Mouse (Mus musculus): ENCODE measurements around the gene Tssk6. TPM values are rescaled to one million over a fixed set of nuclear protein-coding genes. Genes with fewer than 3 reads are reported as not detected.
"Not testable (repeated sequence)": the region's sequence is repeated elsewhere in the genome, so short reads cannot be mapped to it uniquely, and the experiment has no call there.

Gene Tssk6
- total RNA-seq, 2 experiments from 2014 or later, result 0.64 TPM; not detected in 1

DNA sequence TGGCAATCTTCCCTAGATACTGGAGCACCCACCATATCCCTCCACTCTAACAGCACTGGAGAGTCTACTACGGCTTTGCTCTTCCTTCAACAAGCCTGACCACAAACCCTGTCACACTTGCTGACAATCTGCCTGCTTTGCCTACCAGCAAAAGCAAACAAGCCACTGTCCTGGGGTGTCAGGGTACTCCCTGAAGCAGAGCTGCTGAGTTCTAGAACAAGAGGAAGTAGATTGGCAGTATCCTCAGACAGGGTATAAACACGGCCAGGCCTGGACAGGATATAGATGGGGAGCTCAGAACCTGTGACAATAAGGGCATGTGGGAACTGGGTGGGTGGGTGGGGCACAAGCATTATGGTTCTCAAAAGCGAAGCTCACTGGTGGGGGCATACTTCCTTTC lies 35.5 kb downstream of the Tssk6 start:
- no peak overlapping the region for H3K4me3 ChIP-seq
- DNase-seq (ENCODE audit: low spot score in 2 of 2), result no peak
- H3K27ac ChIP-seq, result 0 out of 2 replicates have a peak overlapping the region, but pooled peaks have one; percentile 19
- TF ChIP-seq CTCF (conservative IDR thresholded peaks at IDR 0.05), result no peak

DNA sequence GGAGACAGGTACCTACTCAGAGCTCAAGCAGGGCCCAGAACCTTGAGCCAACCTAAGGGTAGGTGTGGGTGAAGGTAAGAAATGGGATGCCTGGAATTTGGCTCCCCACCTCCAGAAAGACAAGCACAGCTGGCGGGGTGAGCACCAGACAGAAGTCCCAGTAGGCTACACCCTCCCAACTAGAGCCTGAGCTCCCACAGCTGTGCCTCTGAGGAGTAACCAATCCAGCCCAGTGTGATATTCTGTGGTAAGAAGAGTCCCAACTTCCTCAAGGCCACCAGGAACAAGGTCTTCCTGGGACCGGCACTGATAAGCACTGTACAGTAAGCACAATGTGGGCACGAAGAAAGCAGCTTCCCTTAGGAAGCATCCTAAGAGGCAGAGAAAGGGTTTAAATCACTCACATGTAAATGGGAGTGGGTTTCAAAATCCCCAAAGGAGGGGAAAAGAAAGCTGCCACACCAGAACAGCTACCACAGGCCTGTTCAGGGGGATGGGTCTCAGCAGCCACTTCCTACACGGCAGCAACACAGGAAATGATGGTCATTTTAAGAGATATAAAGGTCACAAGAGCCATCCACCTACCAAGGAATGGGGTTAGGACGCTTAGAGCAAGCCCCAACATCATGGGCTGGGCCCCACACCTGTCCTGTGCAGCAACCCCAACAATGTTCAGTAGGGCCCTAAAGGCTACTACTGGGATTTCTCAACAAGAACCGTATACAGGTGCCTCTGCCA lies 36.4 kb downstream of the Tssk6 start:
- TF ChIP-seq CTCF (conservative IDR thresholded peaks at IDR 0.05), result no peak
- no peak overlapping the region for H3K4me3 ChIP-seq
- DNase-seq (ENCODE audit: low spot score in 2 of 2), result no peak
- peak overlapping the region; percentile 5; the same call in 1 of the 2 replicates for H3K27ac ChIP-seq

DNA sequence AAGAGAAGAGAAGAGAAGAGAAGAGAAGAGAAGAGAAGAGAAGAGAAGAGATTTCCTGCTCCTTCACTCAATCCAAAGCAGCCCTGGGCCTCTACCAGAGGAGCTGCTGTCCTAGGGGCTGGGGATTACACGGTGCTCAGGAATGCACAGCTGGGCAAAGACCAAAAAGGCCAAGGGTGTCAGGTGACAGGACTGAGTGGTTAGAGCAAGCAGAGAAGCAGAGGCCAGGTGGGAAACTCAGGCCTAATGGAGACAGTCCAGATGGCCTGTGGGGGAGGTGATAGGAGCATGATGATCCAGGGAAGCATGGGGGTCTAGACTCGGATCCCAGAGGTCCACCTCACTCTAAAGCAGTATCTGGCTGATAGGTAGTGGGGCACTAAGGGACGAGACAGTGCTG lies 37.6 kb downstream of the Tssk6 start:
- no peak for TF ChIP-seq CTCF (conservative IDR thresholded peaks at IDR 0.05)
- Histone ChIP-seq H3K27ac (no peak overlapping the region), H3K4me3 (no peak overlapping the region)
- no peak for DNase-seq (ENCODE audit: low spot score in 2 of 2)

DNA sequence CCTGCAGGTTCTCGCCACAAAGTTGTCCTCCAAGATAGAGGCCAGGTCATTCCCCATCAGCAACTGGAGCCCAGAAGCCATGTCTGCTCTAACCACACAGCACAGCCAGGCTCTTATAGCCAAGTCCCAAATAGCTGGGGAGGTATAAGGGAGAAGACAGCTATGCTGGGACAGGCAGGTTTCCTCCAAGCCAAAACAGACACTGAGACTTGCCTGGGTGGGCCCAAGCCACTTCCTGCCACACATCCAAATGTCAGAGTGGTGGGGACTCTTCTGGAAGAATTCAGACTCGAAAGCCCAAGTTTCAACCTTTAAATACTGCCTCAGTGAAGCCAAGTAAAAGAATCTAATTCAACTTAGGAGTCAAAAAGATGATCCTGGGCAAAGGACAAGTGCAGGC lies 38.4 kb downstream of the Tssk6 start:
- TF ChIP-seq CTCF (conservative IDR thresholded peaks at IDR 0.05), result no peak
- DNase-seq (ENCODE audit: low spot score in 2 of 2), result no peak
- Histone ChIP-seq H3K27ac (no peak overlapping the region), H3K4me3 (no peak overlapping the region)

DNA sequence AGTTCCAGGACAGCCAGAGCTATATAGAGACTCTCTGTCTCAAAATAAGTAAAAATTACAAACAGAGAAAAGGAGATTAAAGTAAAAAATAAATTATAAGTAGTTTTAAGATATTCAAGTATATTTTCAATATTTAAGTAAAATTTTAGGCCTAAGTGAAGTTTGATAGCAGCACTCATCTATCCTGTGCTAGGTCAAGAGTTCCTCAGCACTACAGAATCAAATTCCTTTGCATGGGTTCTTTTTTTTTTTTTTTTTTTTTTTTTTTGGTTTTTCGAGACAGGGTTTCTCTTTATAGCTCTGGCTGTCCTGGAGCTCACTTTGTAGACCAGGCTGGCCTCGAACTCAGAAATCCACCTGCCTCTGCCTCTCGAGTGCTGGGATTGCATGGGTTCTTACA lies 40.5 kb downstream of the Tssk6 start:
- not testable (repeated sequence) for DNase-seq (ENCODE audit: low spot score in 2 of 2); H3K27ac ChIP-seq; H3K4me3 ChIP-seq

DNA sequence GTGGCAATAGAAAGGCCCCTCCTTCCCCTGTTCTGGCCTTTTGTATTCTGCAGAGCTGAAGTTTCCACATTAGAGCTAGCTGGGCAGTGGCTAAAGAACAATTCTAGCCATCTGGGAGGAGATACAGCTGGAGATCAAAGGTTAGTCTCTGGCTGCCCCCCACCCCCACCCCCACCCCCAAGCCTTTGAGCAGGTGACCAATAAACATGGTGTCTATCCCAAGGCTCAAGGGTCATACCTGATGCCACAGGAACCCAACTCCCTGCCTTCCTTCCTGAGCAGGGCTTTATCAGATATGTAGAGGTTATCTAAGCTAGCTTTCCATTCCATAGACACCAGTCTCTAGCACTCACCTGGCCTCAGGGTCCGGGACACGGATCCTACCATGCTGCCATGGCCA lies 48.3 kb downstream of the Tssk6 start:
- Histone ChIP-seq H3K4me3 (no peak overlapping the region), H3K27ac (no peak overlapping the region)
- no peak for TF ChIP-seq CTCF (conservative IDR thresholded peaks at IDR 0.05)
- DNase-seq (ENCODE audit: low spot score in 2 of 2), result no peak

Other genes with a start within 250 kb of the Tssk6 start
- gene Zfp964, start 247.7 kb upstream of the Tssk6 start, total RNA-seq (2021), result 1 to 10 TPM; 4.8 to 5.6 TPM
- 10 to 100 TPM; 20.1 to 20.6 TPM for gene Zfp869, start 191.5 kb upstream of the Tssk6 start, total RNA-seq (2021)
- 1 to 10 TPM; 4.3 to 5.1 TPM for gene Zfp963, start 152.2 kb upstream of the Tssk6 start, total RNA-seq (2021)
- 1 to 10 TPM; 2.8 to 3.5 TPM for gene Gm20422, start 127.3 kb upstream of the Tssk6 start, total RNA-seq (2021)
- 10 to 100 TPM; 40.3 to 41.3 TPM for gene Atp13a1, start 111.0 kb upstream of the Tssk6 start, total RNA-seq (2021)
- gene Zfp866, start 111.0 kb upstream of the Tssk6 start, total RNA-seq (2021), result 10 to 100 TPM; 28.2 to 28.5 TPM
- 10 to 100 TPM; 11.1 to 15.7 TPM for gene Gmip, start 93.5 kb upstream of the Tssk6 start, total RNA-seq (2021)
- under 1 TPM; 0.47 to 0.64 TPM for gene Lpar2, start 79.8 kb upstream of the Tssk6 start, total RNA-seq (2021)
- 10 to 100 TPM; 15.1 to 18.3 TPM for gene Pbx4, start 69.7 kb upstream of the Tssk6 start, total RNA-seq (2021)
- gene Cilp2, start 14.5 kb upstream of the Tssk6 start, total RNA-seq (2021), result under 1 TPM; 0.69 to 0.72 TPM
- gene Ndufa13, start 374 bp downstream of the Tssk6 start, total RNA-seq (2021), result 100 to 1,000 TPM; 154 to 157 TPM
- gene Yjefn3, start 528 bp downstream of the Tssk6 start, total RNA-seq (2021), result 10 to 100 TPM; 29.3 to 32.5 TPM
- gene Gatad2a, start 94.2 kb downstream of the Tssk6 start, total RNA-seq (2021), result 10 to 100 TPM; 29.7 to 32.4 TPM
- gene Mau2, start 140.6 kb downstream of the Tssk6 start, total RNA-seq (2021), result 10 to 100 TPM; 73.6 to 74.3 TPM
- gene Sugp1, start 140.6 kb downstream of the Tssk6 start, total RNA-seq (2021), result 10 to 100 TPM; 56.1 to 56.9 TPM
- gene Tm6sf2, start 170.7 kb downstream of the Tssk6 start, total RNA-seq (2021), result 1 to 10 TPM; 3.1 to 7.4 TPM
- gene Hapln4, start 181.3 kb downstream of the Tssk6 start, total RNA-seq (2021), result 10 to 100 TPM; 89.0 to 99.7 TPM
- 100 to 1,000 TPM; 146 to 158 TPM for gene Ncan, start 218.7 kb downstream of the Tssk6 start, total RNA-seq (2021)
- gene Nr2c2ap, start 229.1 kb downstream of the Tssk6 start, total RNA-seq (2021), result 10 to 100 TPM; 29.2 to 32.8 TPM
- gene Rfxank, start 237.0 kb downstream of the Tssk6 start, total RNA-seq (2021), result 10 to 100 TPM; 14.2 to 15.7 TPM
- gene Borcs8, start 237.3 kb downstream of the Tssk6 start, total RNA-seq (2021), result 10 to 100 TPM; 50.2 to 50.8 TPM
- gene Mef2b, start 237.5 kb downstream of the Tssk6 start, total RNA-seq (2021), result under 1 TPM; 0.37 to 0.41 TPM

Data from layer of hippocampus, adult 2 months (tissue).